In the genomic region with DNA sequence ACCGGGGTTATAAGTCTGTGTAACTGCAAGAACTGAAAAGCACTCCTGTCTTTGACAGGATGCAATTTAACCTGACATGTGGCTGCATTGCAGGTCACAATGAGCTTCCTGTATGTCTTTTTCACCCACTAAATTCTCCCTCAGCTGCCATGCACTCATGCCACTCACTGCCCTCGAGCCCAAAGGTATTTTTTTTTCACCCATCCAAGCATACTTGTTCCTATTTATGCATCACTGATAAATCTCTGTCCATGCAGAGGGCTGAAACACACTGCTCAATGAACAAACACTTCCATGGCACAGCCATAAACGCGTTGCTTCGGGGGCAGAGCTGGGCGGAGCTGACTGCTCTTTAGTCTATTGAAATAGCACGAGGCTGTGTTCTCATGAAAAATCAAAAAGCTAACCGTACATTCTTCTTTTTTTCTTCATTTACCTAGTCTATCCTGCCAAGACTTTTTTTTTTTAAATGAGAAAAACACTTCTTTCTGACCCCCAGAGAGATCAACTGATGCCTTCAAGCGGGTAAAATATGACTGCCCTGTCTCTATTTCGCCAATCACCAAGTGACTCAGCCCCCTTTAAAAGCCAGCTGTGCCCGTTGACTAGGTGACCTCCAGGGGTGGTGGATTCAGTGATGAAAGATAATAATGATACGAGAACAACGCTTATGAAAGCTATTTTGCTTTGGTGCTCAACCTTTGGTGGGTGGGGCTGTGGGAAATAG, we compare ENCODE assay signal across 13 mouse cellular contexts. TPM values are rescaled to one million over a fixed set of nuclear protein-coding genes. Genes with fewer than 3 reads are reported as not detected.
DNase-seq lines count a peak whose midpoint lies in the region; ATAC-seq lines count a peak whose summit lies in the region.
"Had no signal": no experiment of that assay in that cellular context is flagged by ENCODE, and none has a peak within 500 bp of the region (broad histone marks: within the 10 kb centered on the region; RNA-seq: fewer than 3 reads in every experiment).

No protein-coding gene starts in this region.

- ATAC-seq in forebrain, embryonic 13.5 days, result no peak; the same call in 1 of the 2 replicates
- ATAC-seq in forebrain, embryonic 14.5 days, result no peak
- no peak for ATAC-seq in midbrain, embryonic 11.5 days (ENCODE audit: low FRiP score)
- peak; percentile 43; the same call in 1 of the 2 replicates for ATAC-seq in hindbrain, embryonic 14.5 days (ENCODE audit: low FRiP score)

- no peak overlapping the region for H3K9ac ChIP-seq in forebrain, embryonic 13.5 days
- no peak overlapping the region for H3K9ac ChIP-seq in forebrain, embryonic 14.5 days (ENCODE audit: low read length)
- H3K9ac ChIP-seq in midbrain, embryonic 11.5 days (ENCODE audit: low read length), result no peak overlapping the region
- peak overlapping the region; percentile 32; the same call in 1 of the 2 replicates for H3K9ac ChIP-seq in hindbrain, embryonic 14.5 days

- no peaks in the 10 kb centered on the region for H3K36me3 ChIP-seq in forebrain, embryonic 13.5 days (ENCODE audit: poor library complexity, severe bottlenecking)
- H3K36me3 ChIP-seq in forebrain, embryonic 14.5 days (ENCODE audit: control insufficient read depth, insufficient read depth, low read length), result no peaks in the 10 kb centered on the region
- H3K36me3 ChIP-seq in midbrain, embryonic 11.5 days (ENCODE audit: control insufficient read depth, insufficient read depth, low read length), result no peaks in the 10 kb centered on the region
- no peaks in the 10 kb centered on the region for H3K36me3 ChIP-seq in midbrain, embryonic 10.5 days
- H3K36me3 ChIP-seq in hindbrain, embryonic 14.5 days (replicated peaks; ENCODE audit: control insufficient read depth, insufficient read depth), result no peaks in the 10 kb centered on the region
- no peaks in the 10 kb centered on the region for H3K36me3 ChIP-seq in splenic B cell, adult 2 months (ENCODE audit: control insufficient read depth, insufficient read depth, low read length, poor library complexity, severe bottlenecking)

- WGBS in forebrain, embryonic 13.5 days, result 71% methylated on average over 13 of the region's 13 CpGs
- WGBS in forebrain, embryonic 14.5 days, result 70% methylated on average over 13 of the region's 13 CpGs
- WGBS in midbrain, embryonic 11.5 days, result 76% methylated on average over 13 of the region's 13 CpGs
- 81% methylated on average over 13 of the region's 13 CpGs for WGBS in midbrain, embryonic 10.5 days
- WGBS in hindbrain, embryonic 14.5 days, result 46% methylated on average over 13 of the region's 13 CpGs

- no peaks in the 10 kb centered on the region for H3K9me3 ChIP-seq in forebrain, embryonic 13.5 days (replicated peaks)
- no peaks in the 10 kb centered on the region for H3K9me3 ChIP-seq in forebrain, embryonic 14.5 days (replicated peaks; ENCODE audit: control insufficient read depth, low read length)
- H3K9me3 ChIP-seq in midbrain, embryonic 11.5 days (ENCODE audit: control insufficient read depth, low read length), result no peaks in the 10 kb centered on the region
- no peaks in the 10 kb centered on the region for H3K9me3 ChIP-seq in midbrain, embryonic 10.5 days (replicated peaks)
- no peaks in the 10 kb centered on the region for H3K9me3 ChIP-seq in hindbrain, embryonic 14.5 days (ENCODE audit: control insufficient read depth, low read length)

- no peak overlapping the region for H3K4me2 ChIP-seq in forebrain, embryonic 13.5 days
- no peak overlapping the region for H3K4me2 ChIP-seq in forebrain, embryonic 14.5 days (ENCODE audit: low read length)
- H3K4me2 ChIP-seq in midbrain, embryonic 11.5 days, result no peak overlapping the region
- H3K4me2 ChIP-seq in hindbrain, embryonic 14.5 days (replicated peaks), result peak overlapping the region; percentile 48

- no peak overlapping the region for H3K4me3 ChIP-seq in forebrain, embryonic 13.5 days
- H3K4me3 ChIP-seq in forebrain, embryonic 14.5 days (ENCODE audit: low read depth, low read length), result no peak overlapping the region
- H3K4me3 ChIP-seq in midbrain, embryonic 11.5 days (ENCODE audit: low read depth, low read length), result no peak overlapping the region
- no peak overlapping the region for H3K4me3 ChIP-seq in midbrain, embryonic 10.5 days
- peak overlapping the region; percentile 12 for H3K4me3 ChIP-seq in hindbrain, embryonic 14.5 days (replicated peaks; ENCODE audit: low read length)

- H3K4me1 ChIP-seq in forebrain, embryonic 13.5 days, result peaks cover 19% of the 10 kb centered on the region
- H3K4me1 ChIP-seq in forebrain, embryonic 14.5 days (ENCODE audit: control insufficient read depth, insufficient read depth, low read length), result no peaks in the 10 kb centered on the region
- H3K4me1 ChIP-seq in midbrain, embryonic 11.5 days (ENCODE audit: control insufficient read depth, insufficient read depth, low read length), result peaks cover 2% of the 10 kb centered on the region; the same call in 1 of the 2 replicates
- peaks cover 15% of the 10 kb centered on the region for H3K4me1 ChIP-seq in midbrain, embryonic 10.5 days
- H3K4me1 ChIP-seq in hindbrain, embryonic 14.5 days (replicated peaks; ENCODE audit: control insufficient read depth, insufficient read depth, low read length), result peaks cover 17% of the 10 kb centered on the region; the same call in 1 of the 2 replicates

- H3K27ac ChIP-seq in forebrain, embryonic 13.5 days, result peak overlapping the region; percentile 2; the same call in 1 of the 2 replicates
- no peak overlapping the region for H3K27ac ChIP-seq in forebrain, embryonic 14.5 days (ENCODE audit: low read depth, low read length)
- H3K27ac ChIP-seq in midbrain, embryonic 11.5 days (ENCODE audit: low read depth, low read length), result no peak overlapping the region
- no peak overlapping the region for H3K27ac ChIP-seq in midbrain, embryonic 10.5 days (replicated peaks)
- H3K27ac ChIP-seq in hindbrain, embryonic 14.5 days, result peak overlapping the region; percentile 70

- no peaks in the 10 kb centered on the region for H3K27me3 ChIP-seq in forebrain, embryonic 13.5 days
- H3K27me3 ChIP-seq in forebrain, embryonic 14.5 days (replicated peaks; ENCODE audit: control insufficient read depth, insufficient read depth, low read length), result no peaks in the 10 kb centered on the region
- H3K27me3 ChIP-seq in midbrain, embryonic 11.5 days (ENCODE audit: control insufficient read depth, insufficient read depth, low read length), result no peaks in the 10 kb centered on the region
- H3K27me3 ChIP-seq in midbrain, embryonic 10.5 days (ENCODE audit: low read depth, poor library complexity, severe bottlenecking), result no peaks in the 10 kb centered on the region
- H3K27me3 ChIP-seq in hindbrain, embryonic 14.5 days (ENCODE audit: control insufficient read depth, insufficient read depth, low read length), result no peaks in the 10 kb centered on the region
- no peaks in the 10 kb centered on the region for H3K27me3 ChIP-seq in splenic B cell, adult 2 months (ENCODE audit: control insufficient read depth, insufficient read depth, low read length, poor library complexity, severe bottlenecking)

- no peak for DNase-seq in forebrain, embryonic 14.5 days (ENCODE audit: low spot score)
- peak; percentile 61 for DNase-seq in midbrain, embryonic 11.5 days (ENCODE audit: low spot score, missing footprints)
- DNase-seq in midbrain, embryonic 10.5 days (ENCODE audit: low spot score), result no peak
- peak; percentile 51 for DNase-seq in hindbrain, embryonic 14.5 days (ENCODE audit: low spot score)
- peak; percentile 15 for DNase-seq in splenic B cell, adult 2 months (ENCODE audit: low read depth, low spot score)
- no peak for DNase-seq in right cerebral cortex, postnatal 14 days
- no peak for DNase-seq in layer of hippocampus, postnatal 36 days
- DNase-seq: adrenal gland, postnatal 36 days; gastrocnemius, postnatal 25 days; right cerebral cortex, adult 18-20 months had no signal

RNA-seq across cellular contexts. Expression of a gene that starts 44.6 kb away (rescaled TPM):
- polyA plus RNA-seq in forebrain, embryonic 13.5 days (2015; fragmentation: Nextera tagmentation; extraction: Ambion mirVana), result not detected in 2 replicates
- not detected in 2 replicates for polyA plus RNA-seq in forebrain, embryonic 14.5 days (2014; fragmentation: Nextera tagmentation; extraction: Ambion mirVana)
- polyA plus RNA-seq in midbrain, embryonic 11.5 days (2014; fragmentation: Nextera tagmentation; extraction: Ambion mirVana), result not detected in 2 replicates
- polyA plus RNA-seq in midbrain, embryonic 10.5 days (2016; fragmentation: Nextera tagmentation; extraction: Ambion mirVana), result not detected in 2 replicates
- not detected in 2 replicates for polyA plus RNA-seq in hindbrain, embryonic 14.5 days (2014; fragmentation: Nextera tagmentation; extraction: Ambion mirVana)
- total RNA-seq in layer of hippocampus, postnatal 36 days (2021), result not detected
- total RNA-seq: adrenal gland, postnatal 36 days; gastrocnemius, postnatal 25 days; layer of hippocampus, postnatal 10 days had no signal

RNA-seq across cellular contexts. Expression of a gene that starts 45.3 kb away (rescaled TPM):
- polyA plus RNA-seq in forebrain, embryonic 13.5 days (2015; fragmentation: Nextera tagmentation; extraction: Ambion mirVana), result 0.11 and 0.15 TPM in 2 replicates
- polyA plus RNA-seq in forebrain, embryonic 14.5 days (2014; fragmentation: Nextera tagmentation; extraction: Ambion mirVana), result 0.12 and 0.13 TPM in 2 replicates
- not detected in 2 replicates for polyA plus RNA-seq in midbrain, embryonic 11.5 days (2014; fragmentation: Nextera tagmentation; extraction: Ambion mirVana)
- not detected in 2 replicates for polyA plus RNA-seq in midbrain, embryonic 10.5 days (2016; fragmentation: Nextera tagmentation; extraction: Ambion mirVana)
- not detected in 2 replicates for polyA plus RNA-seq in hindbrain, embryonic 14.5 days (2014; fragmentation: Nextera tagmentation; extraction: Ambion mirVana)
- under 1 TPM; 0.32 to 0.35 TPM for total RNA-seq in layer of hippocampus, postnatal 36 days (2021)
- total RNA-seq: adrenal gland, postnatal 36 days; gastrocnemius, postnatal 25 days had no signal
- polyA plus RNA-seq: C2C12 had no signal

Comparison
In these comparisons a context has a peak if more than half of its experiments do, and no peak if none do; other contexts are left out.
1. H3K27ac ChIP-seq: peak in forebrain, embryonic 13.5 days (single experiment) and hindbrain, embryonic 14.5 days (single experiment); none in forebrain, embryonic 14.5 days (single experiment), midbrain, embryonic 11.5 days (single experiment) and midbrain, embryonic 10.5 days (single experiment).
2. DNase-seq: peak in midbrain, embryonic 11.5 days (single experiment), hindbrain, embryonic 14.5 days (single experiment) and splenic B cell, adult 2 months (single experiment); none in forebrain, embryonic 14.5 days (single experiment), midbrain, embryonic 10.5 days (single experiment), right cerebral cortex, postnatal 14 days (single experiment) and layer of hippocampus, postnatal 36 days (0 of 2).